Mouse (Mus musculus) cerebellum, adult (tissue): Measurements from ENCODE around the gene Smcp.

Experiments used
- ATAC-seq: cut with Nextera tagmentation; 2 replicates; pipeline ENCODE4 v1.9.2; 2017; ENCODE audit warnings: mild to moderate bottlenecking, moderate library complexity, mixed read lengths; ENCODE audit not compliant: insufficient number of reproducible peaks, low FRiP score, low TSS enrichment

The Smcp gene

GRCm38 (mm10) chr3:92588858-92589257 is at the start of gene Smcp:
Gene Smcp (minus strand): TSS chr3:92588997.
- no peak for ATAC-seq

GRCm38 (mm10) chr3:92638653-92638991 is 49.8 kb upstream of the Smcp start:
- no peak for ATAC-seq

GRCm38 (mm10) chr3:92637745-92638652 is 49.2 kb upstream of the Smcp start:
- ATAC-seq, result no peak

- ATAC-seq, result no peak
Measured at GRCm38 (mm10) chr3:92621560-92621959, 32.8 kb upstream of the Smcp start, which contains the start of gene Lce6a. Gene Lce6a (minus strand): TSS chr3:92621660.

GRCm38 (mm10) chr3:92609804-92610203 is 21.0 kb upstream of the Smcp start:
- no peak for ATAC-seq

- no peak for ATAC-seq
Measured at GRCm38 (mm10) chr3:92607392-92607791, 18.6 kb upstream of the Smcp start, which contains the start of gene 2210017I01Rik. Gene 2210017I01Rik (minus strand): TSS chr3:92607492.

- ATAC-seq, result no peak
Measured at GRCm38 (mm10) chr3:92602169-92602568, 13.4 kb upstream of the Smcp start.

- ATAC-seq, result no peak
Measured at GRCm38 (mm10) chr3:92600456-92600855, 11.7 kb upstream of the Smcp start.

- ATAC-seq, result no peak
Measured at GRCm38 (mm10) chr3:92599973-92600372, 11.2 kb upstream of the Smcp start.

GRCm38 (mm10) chr3:92598429-92598828 is 9.6 kb upstream of the Smcp start:
- no peak for ATAC-seq

GRCm38 (mm10) chr3:92587190-92587589 is 1.6 kb downstream of the Smcp start:
- ATAC-seq, result no peak

- ATAC-seq, result no peak
Measured at GRCm38 (mm10) chr3:92585055-92585454, 3.7 kb downstream of the Smcp start.

- ATAC-seq, result no peak
Measured at GRCm38 (mm10) chr3:92583164-92583826, 5.5 kb downstream of the Smcp start.

GRCm38 (mm10) chr3:92579508-92579907 is 9.3 kb downstream of the Smcp start:
- ATAC-seq, result no peak

- ATAC-seq, result no peak
Measured at GRCm38 (mm10) chr3:92578652-92579413, 10.0 kb downstream of the Smcp start.

- ATAC-seq, result no peak
Measured at GRCm38 (mm10) chr3:92573449-92574041, 15.3 kb downstream of the Smcp start, which contains the start of gene Ivl. Gene Ivl (minus strand): TSS chr3:92573735.

- no peak for ATAC-seq
Measured at GRCm38 (mm10) chr3:92572514-92573155, 16.2 kb downstream of the Smcp start.

GRCm38 (mm10) chr3:92568752-92569151 is 20.0 kb downstream of the Smcp start:
- no peak for ATAC-seq

GRCm38 (mm10) chr3:92565418-92565817 is 23.4 kb downstream of the Smcp start:
- no peak for ATAC-seq

GRCm38 (mm10) chr3:92534411-92534810 is 54.4 kb downstream of the Smcp start, which contains the start of gene 2310046K23Rik:
Gene 2310046K23Rik (minus strand): TSS chr3:92534511.
- no peak for ATAC-seq
